Mouse (Mus musculus): ENCODE results near the gene Depp1.

DNA sequence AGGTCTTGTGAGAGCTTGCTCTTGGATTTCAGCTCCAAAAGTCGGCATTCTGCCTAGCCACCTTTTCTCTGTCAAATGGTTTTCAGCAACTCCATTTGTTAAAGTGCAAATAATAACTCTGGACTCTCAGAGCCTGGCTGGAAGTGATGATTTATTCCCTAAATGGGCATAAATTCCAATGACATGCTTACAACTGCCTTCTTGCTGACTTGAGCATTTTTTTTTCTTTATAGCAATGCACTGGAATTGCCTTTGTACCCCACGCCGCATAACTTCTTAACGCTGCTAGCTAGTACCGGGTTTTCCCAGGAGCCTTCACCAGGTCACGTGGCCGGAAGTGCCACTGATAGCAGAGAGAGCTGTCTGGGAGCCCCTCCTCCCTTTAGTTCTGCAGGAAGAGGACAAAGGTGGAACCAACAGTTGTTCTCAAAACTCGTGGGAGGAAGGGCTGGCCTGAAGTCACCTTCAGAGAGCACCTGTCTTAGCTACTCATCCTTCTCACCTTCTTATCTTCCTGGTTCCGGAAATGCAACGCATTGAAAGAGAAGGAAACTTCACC, 26.0 kb downstream of the Depp1 start:
- TF ChIP-seq MAX (IDR thresholded peaks at IDR 0.05; ENCODE audit: low read depth) = no peak
- no peak for TF ChIP-seq POLR2A (IDR thresholded peaks at IDR 0.05; ENCODE audit: insufficient read length, low read depth)
- TF ChIP-seq REST (IDR thresholded peaks at IDR 0.05; ENCODE audit: insufficient read depth, insufficient read length) = no peak
- TF ChIP-seq USF1 (IDR thresholded peaks at IDR 0.05; ENCODE audit: low read depth) = no peak
- TF ChIP-seq TCF12 (IDR thresholded peaks at IDR 0.05; ENCODE audit: insufficient read depth, poor library complexity, severe bottlenecking) = no peak
- no peak for TF ChIP-seq E2F4 (IDR thresholded peaks at IDR 0.05; ENCODE audit: insufficient read depth)
- TF ChIP-seq MYOD1 (IDR thresholded peaks at IDR 0.05; ENCODE audit: control insufficient read depth in 1 of 3, insufficient read length in 2 of 3, low read depth in 2 of 3) = no peak
- no peak for TF ChIP-seq SRF (IDR thresholded peaks at IDR 0.05; ENCODE audit: control insufficient read depth, insufficient read length, low read depth)

Data from myocyte (in vitro differentiated cells).